Mouse (Mus musculus): ENCODE data around the gene Pck2. TPM values are rescaled to one million over a fixed set of nuclear protein-coding genes. Genes with fewer than 3 reads are reported as not detected.

Gene Pck2
- total and polyA plus RNA-seq, 2 experiments from 2014 or later, result 18.2 to 27.8 TPM

DNA sequence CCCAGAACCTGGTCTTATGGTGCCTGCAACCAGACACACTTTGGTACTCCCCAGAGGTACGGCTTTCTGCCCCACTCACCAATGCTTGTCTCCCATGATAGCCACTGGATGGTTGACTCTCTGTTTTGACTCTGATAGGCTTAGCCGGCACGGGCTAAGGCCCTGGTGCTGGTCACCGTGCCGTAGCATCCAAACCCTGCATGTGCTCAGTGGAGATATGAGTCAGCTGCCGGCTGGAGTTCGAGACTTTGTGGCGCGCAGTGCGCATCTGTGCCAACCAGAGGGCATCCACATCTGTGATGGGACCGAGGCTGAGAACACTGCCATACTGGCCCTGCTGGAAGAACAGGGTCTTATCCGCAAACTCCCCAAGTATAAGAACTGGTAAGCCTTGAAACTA is 2.2 kb downstream of the Pck2 start:
- TF ChIP-seq CTCF (IDR thresholded peaks at IDR 0.05), result no peak
- Histone ChIP-seq H3K9ac (replicated peaks; ENCODE audit: low read length, poor library complexity, severe bottlenecking) (no peak overlapping the region), H3K9me3 (ENCODE audit: low read length) (no peaks in the 10 kb centered on the region), H3K4me1 (ENCODE audit: insufficient read depth, low read length) (0 out of 2 replicates have a peak, but pooled peaks cover 2% of the 10 kb centered on the region), H3K36me3 (ENCODE audit: insufficient read depth, low read length) (peaks cover 30% of the 10 kb centered on the region), H3K4me2 (ENCODE audit: low read depth, low read length, poor library complexity, severe bottlenecking) (no peak overlapping the region), H3K4me3 (ENCODE audit: low read depth, low read length) (no peak overlapping the region), H3K27ac (ENCODE audit: low read depth, low read length) (no peak overlapping the region), H3K27me3 (ENCODE audit: insufficient read depth, low read length) (no peaks in the 10 kb centered on the region)
- DNase-seq (ENCODE audit: low spot score) (no peak), ATAC-seq (ENCODE audit: low FRiP score) (no peak)
- WGBS, result 98% methylated on average over 12 of the region's 12 CpGs

DNA sequence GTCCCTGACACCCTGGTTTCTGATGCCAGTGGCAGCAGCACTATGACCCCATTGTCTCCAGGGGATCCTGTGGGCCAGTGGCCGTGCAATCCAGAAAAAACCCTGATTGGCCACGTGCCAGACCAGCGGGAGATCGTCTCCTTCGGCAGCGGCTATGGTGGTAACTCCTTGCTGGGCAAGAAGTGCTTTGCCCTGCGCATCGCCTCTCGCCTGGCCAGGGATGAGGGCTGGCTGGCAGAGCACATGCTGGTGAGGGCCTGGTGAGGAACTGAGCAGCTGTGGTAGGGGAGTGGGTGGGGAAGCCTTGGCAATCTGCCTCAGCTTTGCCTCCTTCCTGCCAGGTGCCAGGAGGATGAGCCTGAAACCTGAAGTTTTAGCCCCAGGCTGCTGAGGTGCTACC is 4.3 kb downstream of the Pck2 start:
- no peak for DNase-seq (ENCODE audit: low spot score)
- no peak for TF ChIP-seq CTCF (IDR thresholded peaks at IDR 0.05)
- Histone ChIP-seq H3K4me1 (ENCODE audit: insufficient read depth, low read length) (0 out of 2 replicates have a peak, but pooled peaks cover 2% of the 10 kb centered on the region), H3K36me3 (ENCODE audit: insufficient read depth, low read length) (peaks cover 48% of the 10 kb centered on the region), H3K27ac (ENCODE audit: low read depth, low read length) (no peak overlapping the region), H3K9me3 (ENCODE audit: low read length) (no peaks in the 10 kb centered on the region), H3K9ac (replicated peaks; ENCODE audit: low read length, poor library complexity, severe bottlenecking) (no peak overlapping the region), H3K27me3 (ENCODE audit: insufficient read depth, low read length) (no peaks in the 10 kb centered on the region), H3K4me3 (ENCODE audit: low read depth, low read length) (no peak overlapping the region), H3K4me2 (ENCODE audit: low read depth, low read length, poor library complexity, severe bottlenecking) (no peak overlapping the region)
- 70% methylated on average over 9 of the region's 9 CpGs for WGBS
- no peak for ATAC-seq (ENCODE audit: low FRiP score)

DNA sequence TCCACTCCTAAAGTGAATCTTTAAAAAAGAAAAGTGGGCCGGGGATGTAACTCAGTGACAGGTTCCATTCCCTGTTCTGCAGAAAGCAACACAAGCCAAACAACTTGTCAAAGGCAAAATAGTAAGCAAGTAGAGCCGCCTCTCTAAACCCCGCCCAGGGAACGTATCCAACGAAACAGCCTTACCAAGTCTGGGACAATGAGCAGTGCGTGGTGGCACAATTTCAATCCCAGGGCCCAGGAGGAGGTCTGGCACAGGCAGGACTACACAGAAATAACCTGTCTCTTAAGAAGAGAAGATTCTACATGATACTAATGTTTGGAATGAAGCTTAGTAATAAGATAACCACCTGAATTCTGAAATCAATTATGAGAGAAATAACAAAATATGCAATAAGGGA is 10.1 kb downstream of the Pck2 start:
- Histone ChIP-seq H3K27ac (ENCODE audit: low read depth, low read length) (no peak overlapping the region), H3K9ac (replicated peaks; ENCODE audit: low read length, poor library complexity, severe bottlenecking) (no peak overlapping the region), H3K4me2 (ENCODE audit: low read depth, low read length, poor library complexity, severe bottlenecking) (no peak overlapping the region), H3K9me3 (ENCODE audit: low read length) (no peaks in the 10 kb centered on the region), H3K27me3 (ENCODE audit: insufficient read depth, low read length) (no peaks in the 10 kb centered on the region), H3K4me1 (ENCODE audit: insufficient read depth, low read length) (no peaks in the 10 kb centered on the region), H3K36me3 (ENCODE audit: insufficient read depth, low read length) (peaks cover 42% of the 10 kb centered on the region), H3K4me3 (ENCODE audit: low read depth, low read length) (no peak overlapping the region)
- ATAC-seq (ENCODE audit: low FRiP score) (no peak), DNase-seq (ENCODE audit: low spot score) (no peak)
- no peak for TF ChIP-seq CTCF (IDR thresholded peaks at IDR 0.05)
- WGBS, result 80% methylated on average over 6 of the region's 6 CpGs

DNA sequence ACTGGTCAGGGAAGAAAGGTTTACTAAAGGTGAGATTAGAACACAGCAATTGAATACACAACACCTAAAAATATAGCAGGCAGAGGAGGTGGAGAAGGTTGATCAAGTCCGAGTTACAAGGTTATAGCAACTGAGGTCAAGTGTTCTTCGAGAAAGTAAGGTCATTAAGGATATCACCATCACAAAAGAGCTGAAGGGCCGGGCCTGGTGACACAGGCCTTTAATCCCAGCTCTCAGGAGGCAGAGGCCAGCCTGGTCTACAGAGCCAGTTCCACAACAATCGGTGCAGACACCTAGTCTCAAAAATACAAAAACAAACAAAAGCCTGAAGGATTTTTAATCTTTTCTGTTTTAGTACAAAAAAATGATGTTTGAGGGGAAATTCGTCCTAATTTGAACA is 11.3 kb downstream of the Pck2 start:
- H3K27ac ChIP-seq (ENCODE audit: low read depth, low read length), result no peak overlapping the region
- no peak overlapping the region for H3K4me3 ChIP-seq (ENCODE audit: low read depth, low read length)
- no peaks in the 10 kb centered on the region for H3K4me1 ChIP-seq (ENCODE audit: insufficient read depth, low read length)
- H3K9ac ChIP-seq (replicated peaks; ENCODE audit: low read length, poor library complexity, severe bottlenecking), result no peak overlapping the region
- DNase-seq (ENCODE audit: low spot score) (no peak), ATAC-seq (ENCODE audit: low FRiP score) (no peak)
- no peak for TF ChIP-seq CTCF (IDR thresholded peaks at IDR 0.05)
- H3K9me3 ChIP-seq (ENCODE audit: low read length), result no peaks in the 10 kb centered on the region
- no peaks in the 10 kb centered on the region for H3K27me3 ChIP-seq (ENCODE audit: insufficient read depth, low read length)
- 69% methylated on average over 5 of the region's 5 CpGs for WGBS
- peaks cover 32% of the 10 kb centered on the region for H3K36me3 ChIP-seq (ENCODE audit: insufficient read depth, low read length)
- no peak overlapping the region for H3K4me2 ChIP-seq (ENCODE audit: low read depth, low read length, poor library complexity, severe bottlenecking)

DNA sequence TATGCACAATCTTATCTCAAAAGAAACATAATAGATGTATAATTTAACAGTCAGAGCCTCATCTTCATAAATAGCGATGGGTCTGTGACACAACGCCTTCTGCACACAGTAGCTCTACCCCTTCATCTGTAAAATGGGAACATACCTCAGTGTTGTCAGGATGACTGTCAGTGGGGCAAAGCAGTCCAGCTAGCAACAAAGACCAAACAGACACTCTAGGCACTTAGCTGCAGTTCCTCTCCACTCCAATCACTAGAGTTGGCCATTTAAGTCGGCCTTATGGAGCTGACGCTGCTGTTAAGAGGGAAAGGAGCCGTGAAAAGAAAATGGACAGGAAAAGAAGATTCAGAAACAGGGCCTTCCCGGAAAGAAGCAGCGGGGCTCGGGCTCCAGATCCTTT is 11.7 kb downstream of the Pck2 start:
- Histone ChIP-seq H3K4me1 (ENCODE audit: insufficient read depth, low read length) (no peaks in the 10 kb centered on the region), H3K9me3 (ENCODE audit: low read length) (no peaks in the 10 kb centered on the region), H3K27ac (ENCODE audit: low read depth, low read length) (no peak overlapping the region), H3K9ac (replicated peaks; ENCODE audit: low read length, poor library complexity, severe bottlenecking) (no peak overlapping the region), H3K27me3 (ENCODE audit: insufficient read depth, low read length) (no peaks in the 10 kb centered on the region), H3K4me2 (ENCODE audit: low read depth, low read length, poor library complexity, severe bottlenecking) (no peak overlapping the region), H3K4me3 (ENCODE audit: low read depth, low read length) (no peak overlapping the region), H3K36me3 (ENCODE audit: insufficient read depth, low read length) (peaks cover 28% of the 10 kb centered on the region)
- no peak for DNase-seq (ENCODE audit: low spot score)
- ATAC-seq (ENCODE audit: low FRiP score), result no peak
- no peak for TF ChIP-seq CTCF (IDR thresholded peaks at IDR 0.05)
- WGBS, result 92% methylated on average over 8 of the region's 8 CpGs

DNA sequence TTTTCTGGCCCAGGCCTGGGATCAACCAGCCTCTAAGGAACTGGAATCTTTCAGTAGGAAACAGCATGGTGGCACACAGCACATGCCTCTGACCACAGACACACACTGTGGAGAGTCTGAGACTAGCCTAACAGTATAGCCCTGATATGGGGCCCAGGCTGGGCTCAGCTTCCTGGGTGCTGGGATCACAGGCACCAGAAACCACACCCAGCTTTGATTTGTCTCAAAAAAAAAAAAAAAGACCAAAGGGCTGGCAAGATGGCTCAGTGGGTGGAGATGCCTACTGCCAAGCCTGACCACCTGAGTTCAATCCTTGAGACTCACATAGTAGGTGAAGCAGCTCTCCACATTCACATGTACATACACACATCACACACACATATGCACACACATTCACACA is 14.6 kb downstream of the Pck2 start:
- Histone ChIP-seq H3K9me3 (ENCODE audit: low read length) (no peaks in the 10 kb centered on the region), H3K4me1 (ENCODE audit: insufficient read depth, low read length) (no peaks in the 10 kb centered on the region), H3K4me2 (ENCODE audit: low read depth, low read length, poor library complexity, severe bottlenecking) (no peak overlapping the region), H3K36me3 (ENCODE audit: insufficient read depth, low read length) (peaks cover 9% of the 10 kb centered on the region), H3K27ac (ENCODE audit: low read depth, low read length) (no peak overlapping the region), H3K27me3 (ENCODE audit: insufficient read depth, low read length) (no peaks in the 10 kb centered on the region), H3K9ac (replicated peaks; ENCODE audit: low read length, poor library complexity, severe bottlenecking) (no peak overlapping the region), H3K4me3 (ENCODE audit: low read depth, low read length) (no peak overlapping the region)
- DNase-seq (ENCODE audit: low spot score) (no peak), ATAC-seq (ENCODE audit: low FRiP score) (no peak)
- no peak for TF ChIP-seq CTCF (IDR thresholded peaks at IDR 0.05)
